Mouse (Mus musculus): ENCODE data around the gene Duox2.
"Not testable (repeated sequence)": the region's sequence is repeated elsewhere in the genome, so short reads cannot be mapped to it uniquely, and the experiment has no call there.

Gene Duox2

GRCm38 (mm10) chr2:122298096-122298499, at the start of gene Duox2:
TSS of gene Duox2 (minus strand) at chr2:122298449.
- DNase-seq (ENCODE audit: low spot score in 2 of 2) = no peak

GRCm38 (mm10) chr2:122347257-122347656, 49.0 kb upstream of the Duox2 start:
- no peak for DNase-seq (ENCODE audit: low spot score in 2 of 2)

- not testable (repeated sequence) for DNase-seq (ENCODE audit: low spot score in 2 of 2)
Measured at GRCm38 (mm10) chr2:122346164-122346563, 47.9 kb upstream of the Duox2 start.

- no peak for DNase-seq (ENCODE audit: low spot score in 2 of 2)
Measured at GRCm38 (mm10) chr2:122345106-122345893, 47.1 kb upstream of the Duox2 start.

GRCm38 (mm10) chr2:122337291-122337690, 39.0 kb upstream of the Duox2 start:
- no peak for DNase-seq (ENCODE audit: low spot score in 2 of 2)

- no peak for DNase-seq (ENCODE audit: low spot score in 2 of 2)
Measured at GRCm38 (mm10) chr2:122334170-122334569, 35.9 kb upstream of the Duox2 start.

GRCm38 (mm10) chr2:122332222-122332621, 34.0 kb upstream of the Duox2 start:
- no peak for DNase-seq (ENCODE audit: low spot score in 2 of 2)

GRCm38 (mm10) chr2:122330317-122330716, 32.1 kb upstream of the Duox2 start:
- not testable (repeated sequence) for DNase-seq (ENCODE audit: low spot score in 2 of 2)

- DNase-seq (ENCODE audit: low spot score in 2 of 2) = no peak
Measured at GRCm38 (mm10) chr2:122327986-122328385, 29.7 kb upstream of the Duox2 start.

- DNase-seq (ENCODE audit: low spot score in 2 of 2) = no peak
Measured at GRCm38 (mm10) chr2:122325361-122325760, 27.1 kb upstream of the Duox2 start.

- DNase-seq (ENCODE audit: low spot score in 2 of 2) = no peak
Measured at GRCm38 (mm10) chr2:122324586-122324985, 26.3 kb upstream of the Duox2 start.

- no peak for DNase-seq (ENCODE audit: low spot score in 2 of 2)
Measured at GRCm38 (mm10) chr2:122323960-122324359, 25.7 kb upstream of the Duox2 start.

GRCm38 (mm10) chr2:122317384-122317783, 19.1 kb upstream of the Duox2 start:
- DNase-seq (ENCODE audit: low spot score in 2 of 2) = no peak

- DNase-seq (ENCODE audit: low spot score in 2 of 2) = no peak
Measured at GRCm38 (mm10) chr2:122315372-122315771, 17.1 kb upstream of the Duox2 start, which contains the start of gene Duox1. TSS of gene Duox1 (plus strand) at chr2:122315672.

GRCm38 (mm10) chr2:122313536-122313935, 15.3 kb upstream of the Duox2 start, which contains the start of gene Duoxa1:
TSS of gene Duoxa1 (minus strand) at chr2:122313730.
- DNase-seq (ENCODE audit: low spot score in 2 of 2) = no peak

- DNase-seq (ENCODE audit: low spot score in 2 of 2) = peak; percentile 33 to 35
Measured at GRCm38 (mm10) chr2:122312722-122313417, 14.6 kb upstream of the Duox2 start.

GRCm38 (mm10) chr2:122311561-122311960, 13.3 kb upstream of the Duox2 start:
- no peak for DNase-seq (ENCODE audit: low spot score in 2 of 2)

- DNase-seq (ENCODE audit: low spot score in 2 of 2) = no peak
Measured at GRCm38 (mm10) chr2:122309647-122310046, 11.4 kb upstream of the Duox2 start.

- DNase-seq (ENCODE audit: low spot score in 2 of 2) = no peak
Measured at GRCm38 (mm10) chr2:122306184-122306583, 7.9 kb upstream of the Duox2 start.

GRCm38 (mm10) chr2:122305097-122305892, 7.0 kb upstream of the Duox2 start:
- no peak for DNase-seq (ENCODE audit: low spot score in 2 of 2)

- no peak for DNase-seq (ENCODE audit: low spot score in 2 of 2)
Measured at GRCm38 (mm10) chr2:122304544-122304943, 6.3 kb upstream of the Duox2 start.

All from frontal cortex, postnatal 25 days (tissue).